Mouse (Mus musculus) small intestine, adult 2 months (tissue): ENCODE data around the gene Map1b.

Source experiments
- CTCF ChIP-seq: fragments of 200-500 bp; IDR thresholded peaks from 2 replicates; pipeline ENCODE4 v1.5.1; 2012; ENCODE audit warnings: low read depth, mild to moderate bottlenecking, control low read depth, inconsistent platforms, low read length, moderate library complexity, mixed read lengths; ENCODE audit not compliant: insufficient replicate concordance, insufficient read length; ENCODE audit errors: extremely low read depth
- POLR2A ChIP-seq: fragments of 200-500 bp; IDR thresholded peaks from 2 replicates; pipeline ENCODE4 v1.6.1; 2012; ENCODE audit warnings: low read depth, mild to moderate bottlenecking, control low read depth, inconsistent platforms, low read length, moderate library complexity

- no peak for TF ChIP-seq POLR2A
- no peak for TF ChIP-seq CTCF
Observed at GRCm38 (mm10) chr13:99563021-99563420, 46.7 kb upstream of the Map1b start.
